Mouse (Mus musculus): ENCODE results near the gene Cmklr1. TPM values are rescaled to one million over a fixed set of nuclear protein-coding genes. Genes with fewer than 3 reads are reported as not detected.

Cmklr1 gene
- polyA plus RNA-seq, 1 experiment from 2014 or later, result 2.6 TPM

DNA sequence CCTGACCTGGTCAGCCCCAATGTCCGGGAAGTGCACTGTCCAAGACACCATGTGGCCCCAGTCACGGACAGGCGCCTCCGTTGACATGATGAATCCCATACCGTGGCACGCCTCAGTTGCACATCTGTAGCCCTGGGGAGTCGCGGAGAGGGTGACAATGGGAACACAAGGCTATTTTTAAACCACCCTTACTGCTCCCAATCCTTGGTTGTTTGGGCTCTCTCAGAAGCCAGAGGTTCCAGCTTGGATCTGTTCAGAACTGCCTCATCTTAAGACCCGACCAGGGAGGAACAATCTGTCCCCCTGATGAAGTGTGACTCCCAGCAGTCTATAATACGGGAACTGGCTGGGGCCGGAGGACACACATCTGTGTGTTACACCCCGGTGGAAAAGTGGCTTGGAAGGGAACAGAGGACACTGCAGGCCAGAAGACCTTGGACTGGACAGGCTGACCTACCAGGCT is 38.4 kb downstream of the Cmklr1 start:
- Histone ChIP-seq H3K4me1 (replicated peaks) (peaks cover 38% of the 10 kb centered on the region), H3K27ac (replicated peaks) (no peak overlapping the region), H3K27me3 (no peaks in the 10 kb centered on the region), H3K9me3 (no peaks in the 10 kb centered on the region), H3K36me3 (no peaks in the 10 kb centered on the region), H3K4me2 (no peak overlapping the region), H3K4me3 (no peak overlapping the region), H3K9ac (no peak overlapping the region)
- ATAC-seq (ENCODE audit: low read depth), result no peak
- WGBS, result 69% methylated on average over 12 of the region's 12 CpGs

- WGBS, result 89% methylated on average over 6 of the region's 6 CpGs
- H3K27ac ChIP-seq (replicated peaks), result no peak overlapping the region
- no peak overlapping the region for H3K4me3 ChIP-seq
- no peaks in the 10 kb centered on the region for H3K36me3 ChIP-seq
- H3K9me3 ChIP-seq, result no peaks in the 10 kb centered on the region
- H3K4me1 ChIP-seq (replicated peaks), result peaks cover 38% of the 10 kb centered on the region
- no peak for ATAC-seq (ENCODE audit: low read depth)
- no peak overlapping the region for H3K4me2 ChIP-seq
- no peak overlapping the region for H3K9ac ChIP-seq
- H3K27me3 ChIP-seq, result no peaks in the 10 kb centered on the region
These were observed 39.1 kb downstream of the Cmklr1 start for GRCm38 (mm10) chr5:113611131-113611530.

- Histone ChIP-seq H3K4me2 (no peak overlapping the region), H3K4me1 (replicated peaks) (peaks cover 38% of the 10 kb centered on the region), H3K9me3 (no peaks in the 10 kb centered on the region), H3K4me3 (no peak overlapping the region), H3K27me3 (no peaks in the 10 kb centered on the region), H3K9ac (no peak overlapping the region), H3K27ac (replicated peaks) (peak overlapping the region; percentile 42; the same call in 1 of the 2 replicates), H3K36me3 (no peaks in the 10 kb centered on the region)
- peak; percentile 12; the same call in 1 of the 2 replicates for ATAC-seq (ENCODE audit: low read depth)
- whole genome bisulfite sequencing, result 50% methylated on average over 6 of the region's 6 CpGs
These were observed 39.7 kb downstream of the Cmklr1 start for GRCm38 (mm10) chr5:113610490-113610889.

GRCm38 (mm10) chr5:113609891-113610290 is 40.3 kb downstream of the Cmklr1 start:
- WGBS, result 51% methylated on average over 5 of the region's 5 CpGs
- Histone ChIP-seq H3K4me3 (no peak overlapping the region), H3K27me3 (no peaks in the 10 kb centered on the region), H3K4me2 (no peak overlapping the region), H3K9me3 (no peaks in the 10 kb centered on the region), H3K4me1 (replicated peaks) (peaks cover 38% of the 10 kb centered on the region), H3K9ac (no peak overlapping the region), H3K27ac (replicated peaks) (no peak overlapping the region), H3K36me3 (no peaks in the 10 kb centered on the region)
- ATAC-seq (ENCODE audit: low read depth), result no peak; the same call in 1 of the 2 replicates

DNA sequence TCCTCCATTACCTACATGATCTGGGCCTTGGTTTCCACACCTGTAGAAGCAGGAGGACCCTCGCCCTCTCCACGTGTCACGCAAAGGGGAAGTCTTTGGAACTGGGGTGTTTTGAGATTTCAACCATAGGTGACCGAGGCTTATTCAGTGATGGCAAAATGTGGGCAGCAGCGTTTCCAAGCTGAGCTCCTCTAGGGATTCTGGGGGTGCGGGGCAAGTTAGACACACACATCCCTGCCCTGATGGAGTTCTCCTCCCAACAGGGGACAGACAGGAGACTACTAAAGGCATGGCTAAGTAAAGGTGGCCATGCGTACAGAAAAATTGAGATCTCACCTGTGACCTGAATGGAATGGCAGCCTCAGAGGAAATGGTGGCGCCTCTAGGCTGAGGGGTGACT is 41.7 kb downstream of the Cmklr1 start:
- no peak for ATAC-seq (ENCODE audit: low read depth)
- WGBS, result 72% methylated on average over 8 of the region's 8 CpGs
- no peak overlapping the region for H3K4me2 ChIP-seq

DNA sequence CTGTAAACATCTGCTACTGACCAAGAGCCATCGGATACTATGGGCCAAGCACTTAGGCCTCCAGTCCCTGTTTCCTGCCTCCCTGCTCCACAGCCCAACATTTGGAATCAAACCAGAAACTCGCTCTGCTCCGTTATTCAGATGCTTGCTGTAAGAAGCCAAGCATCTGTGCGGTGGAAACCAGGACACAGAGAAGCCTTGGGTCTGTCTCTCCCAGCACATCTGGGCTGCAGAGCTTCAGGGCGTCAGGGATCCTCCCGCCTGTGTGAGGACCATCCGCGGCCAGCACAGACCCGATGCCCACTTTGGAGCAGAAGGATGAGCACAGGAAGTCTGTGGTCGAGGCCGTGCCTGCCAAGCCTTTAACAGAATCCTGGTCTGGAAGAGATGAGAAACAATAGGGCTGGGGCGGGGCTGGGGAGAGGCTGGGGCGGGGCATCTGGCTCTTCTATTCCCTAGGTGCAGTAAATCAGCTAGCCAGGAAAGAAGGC is 42.2 kb downstream of the Cmklr1 start:
- Histone ChIP-seq H3K4me2 (peak overlapping the region; percentile 33), H3K27ac (replicated peaks) (peak overlapping the region; percentile 59), H3K36me3 (no peaks in the 10 kb centered on the region), H3K27me3 (no peaks in the 10 kb centered on the region), H3K9ac (peak overlapping the region; percentile 48), H3K4me3 (no peak overlapping the region), H3K9me3 (no peaks in the 10 kb centered on the region), H3K4me1 (replicated peaks) (peaks cover 38% of the 10 kb centered on the region)
- WGBS, result 14% methylated on average over 13 of the region's 13 CpGs
- 0 out of 2 replicates have a peak, but pooled peaks have one; percentile 47 for ATAC-seq (ENCODE audit: low read depth)

More for the DNA sequence above, 41.7 kb downstream of the Cmklr1 start:
- H3K9ac ChIP-seq, result 0 out of 2 replicates have a peak overlapping the region, but pooled peaks have one; percentile 48
- H3K36me3 ChIP-seq, result no peaks in the 10 kb centered on the region
- H3K9me3 ChIP-seq, result no peaks in the 10 kb centered on the region
- no peak overlapping the region for H3K4me3 ChIP-seq
- H3K4me1 ChIP-seq (replicated peaks), result peaks cover 38% of the 10 kb centered on the region
- H3K27ac ChIP-seq (replicated peaks), result peak overlapping the region; percentile 59
- H3K27me3 ChIP-seq, result no peaks in the 10 kb centered on the region

- H3K27ac ChIP-seq (replicated peaks), result peak overlapping the region; percentile 59
- no peaks in the 10 kb centered on the region for H3K9me3 ChIP-seq
- 69% methylated on average over 8 of the region's 8 CpGs for WGBS
- H3K36me3 ChIP-seq, result no peaks in the 10 kb centered on the region
- ATAC-seq (ENCODE audit: low read depth), result no peak
- H3K27me3 ChIP-seq, result no peaks in the 10 kb centered on the region
- H3K4me3 ChIP-seq, result no peak overlapping the region
- no peak overlapping the region for H3K4me2 ChIP-seq
- peaks cover 38% of the 10 kb centered on the region for H3K4me1 ChIP-seq (replicated peaks)
- no peak overlapping the region for H3K9ac ChIP-seq
These were observed 43.1 kb downstream of the Cmklr1 start for GRCm38 (mm10) chr5:113606961-113607785.

- Histone ChIP-seq H3K9ac (no peak overlapping the region), H3K27me3 (no peaks in the 10 kb centered on the region), H3K4me1 (replicated peaks) (peaks cover 43% of the 10 kb centered on the region), H3K4me3 (no peak overlapping the region), H3K27ac (replicated peaks) (no peak overlapping the region), H3K9me3 (no peaks in the 10 kb centered on the region), H3K4me2 (no peak overlapping the region), H3K36me3 (no peaks in the 10 kb centered on the region)
- no peak for ATAC-seq (ENCODE audit: low read depth)
- 60% methylated on average over 3 of the region's 3 CpGs for WGBS
These were observed 44.1 kb downstream of the Cmklr1 start for GRCm38 (mm10) chr5:113606121-113606520.

- H3K9ac ChIP-seq, result no peak overlapping the region
- 85% methylated on average over 4 of the region's 4 CpGs for WGBS
- ATAC-seq (ENCODE audit: low read depth), result no peak
- no peaks in the 10 kb centered on the region for H3K27me3 ChIP-seq
- H3K36me3 ChIP-seq, result no peaks in the 10 kb centered on the region
- H3K4me3 ChIP-seq, result no peak overlapping the region
- H3K4me2 ChIP-seq, result no peak overlapping the region
- H3K9me3 ChIP-seq, result no peaks in the 10 kb centered on the region
- no peak overlapping the region for H3K27ac ChIP-seq (replicated peaks)
- H3K4me1 ChIP-seq (replicated peaks), result peaks cover 46% of the 10 kb centered on the region
These were observed 45.5 kb downstream of the Cmklr1 start for GRCm38 (mm10) chr5:113604758-113605157.

- Histone ChIP-seq H3K9ac (no peak overlapping the region), H3K4me3 (no peak overlapping the region), H3K4me2 (no peak overlapping the region), H3K36me3 (no peaks in the 10 kb centered on the region), H3K27ac (replicated peaks) (no peak overlapping the region), H3K9me3 (no peaks in the 10 kb centered on the region), H3K4me1 (replicated peaks) (peaks cover 33% of the 10 kb centered on the region), H3K27me3 (no peaks in the 10 kb centered on the region)
- no peak for ATAC-seq (ENCODE audit: low read depth)
- WGBS, result 76% methylated on average over 9 of the region's 9 CpGs
These were observed 46.8 kb downstream of the Cmklr1 start for GRCm38 (mm10) chr5:113603471-113603870.

GRCm38 (mm10) chr5:113600803-113601202 is 49.4 kb downstream of the Cmklr1 start:
- Histone ChIP-seq H3K27ac (replicated peaks) (peak overlapping the region; percentile 83), H3K27me3 (no peaks in the 10 kb centered on the region), H3K9ac (no peak overlapping the region), H3K4me2 (no peak overlapping the region), H3K9me3 (no peaks in the 10 kb centered on the region), H3K4me1 (replicated peaks) (peaks cover 28% of the 10 kb centered on the region), H3K4me3 (no peak overlapping the region), H3K36me3 (no peaks in the 10 kb centered on the region)
- WGBS, result 47% methylated on average over 4 of the region's 4 CpGs
- peak; percentile 47; the same call in 1 of the 2 replicates for ATAC-seq (ENCODE audit: low read depth)

DNA sequence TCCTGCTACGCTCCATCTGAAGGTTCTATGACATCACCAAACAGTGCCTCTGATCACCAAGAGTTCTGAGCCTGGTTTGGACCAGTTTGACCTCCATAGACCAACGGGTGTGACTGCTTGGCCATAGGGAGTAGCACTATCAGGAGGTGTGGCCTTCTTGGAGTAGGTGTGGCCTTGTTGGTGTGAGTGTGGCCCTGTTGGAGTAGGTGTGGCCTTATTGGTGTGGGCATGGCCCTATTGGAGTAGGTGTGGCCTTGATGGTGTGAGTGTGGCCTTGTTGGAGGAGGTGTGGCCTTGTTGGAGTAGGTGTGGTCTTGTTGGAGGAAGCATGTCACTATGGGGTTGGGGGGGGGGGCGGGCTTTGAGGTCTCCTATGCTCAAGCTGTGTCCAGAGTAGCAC is 50.0 kb downstream of the Cmklr1 start:
- Histone ChIP-seq H3K9me3 (no peaks in the 10 kb centered on the region), H3K4me1 (replicated peaks) (peaks cover 28% of the 10 kb centered on the region), H3K4me3 (no peak overlapping the region), H3K9ac (no peak overlapping the region), H3K4me2 (no peak overlapping the region), H3K27ac (replicated peaks) (peak overlapping the region; percentile 83), H3K36me3 (no peaks in the 10 kb centered on the region), H3K27me3 (no peaks in the 10 kb centered on the region)
- 61% methylated on average over 3 of the region's 3 CpGs for WGBS
- 0 out of 2 replicates have a peak, but pooled peaks have one; percentile 14 for ATAC-seq (ENCODE audit: low read depth)
